Mouse (Mus musculus) kidney, embryonic 16.5 days (tissue): ENCODE data around the gene Pah. TPM values are rescaled to one million over a fixed set of nuclear protein-coding genes. Genes with fewer than 3 reads are reported as not detected.

Experiments
- ATAC-seq: fragments of 200-750 bp; cut with Nextera tagmentation; 2 replicates; pipeline ENCODE4 v1.8.0; 2017; ENCODE audit warnings: moderate TSS enrichment; ENCODE audit not compliant: low FRiP score, low TSS enrichment
- H3K27ac ChIP-seq: fragments of 300-500 bp; sonication (generic); 2 replicates; pipeline ENCODE4 v1.5.1; 2014; ENCODE audit warnings: low read length
- H3K27me3 ChIP-seq: fragments of 300-500 bp; sonication (generic); 2 replicates; pipeline ENCODE4 v1.6.1; 2014; ENCODE audit warnings: low read length, control low read depth, mixed read lengths; ENCODE audit not compliant: insufficient read depth
- H3K36me3 ChIP-seq: fragments of 300-500 bp; sonication (generic); 2 replicates; pipeline ENCODE4 v1.6.1; 2014; ENCODE audit warnings: low read length, control low read depth, mixed read lengths; ENCODE audit not compliant: insufficient read depth
- H3K4me1 ChIP-seq: fragments of 300-500 bp; sonication (generic); 2 replicates; pipeline ENCODE4 v1.6.1; 2014; ENCODE audit warnings: low read length, control low read depth, mixed read lengths; ENCODE audit not compliant: insufficient read depth
- H3K4me2 ChIP-seq: fragments of 300-500 bp; sonication (generic); replicated peaks from 2 replicates; pipeline ENCODE4 v1.6.1; 2014; ENCODE audit warnings: low read depth, low read length
- H3K4me3 ChIP-seq: fragments of 300-500 bp; sonication (generic); 2 replicates; pipeline ENCODE4 v1.5.1; 2014; ENCODE audit warnings: mild to moderate bottlenecking, low read length
- H3K9ac ChIP-seq: fragments of 300-500 bp; sonication (generic); replicated peaks from 2 replicates; pipeline ENCODE4 v1.6.1; 2014; ENCODE audit warnings: low read length
- H3K9me3 ChIP-seq: fragments of 300-500 bp; sonication (generic); 2 replicates; pipeline ENCODE4 v1.6.1; 2016; ENCODE audit warnings: low read length, control low read depth
- WGBS: fragments of 180-500 bp; shearing (Covaris S2); extraction: QIAGEN DNeasy Blood & Tissue Kit; methylation state at CpG from one replicate; pipeline ENCODE4 v1.1.7; 2014; 5-methylcytosine and 5-hydroxymethylcytosine counted together
- polyA plus RNA-seq: library from polyadenylated mRNA; unstranded; fragments of >200 nt; fragmentation: Nextera tagmentation; extraction: Ambion mirVana; gene quantifications from 2 replicates; pipeline ENCODE4 v1.2.1, GENCODE M21; 2015

Gene Pah
- polyA plus RNA-seq, 1 experiment from 2014 or later: 8.3 TPM

DNA sequence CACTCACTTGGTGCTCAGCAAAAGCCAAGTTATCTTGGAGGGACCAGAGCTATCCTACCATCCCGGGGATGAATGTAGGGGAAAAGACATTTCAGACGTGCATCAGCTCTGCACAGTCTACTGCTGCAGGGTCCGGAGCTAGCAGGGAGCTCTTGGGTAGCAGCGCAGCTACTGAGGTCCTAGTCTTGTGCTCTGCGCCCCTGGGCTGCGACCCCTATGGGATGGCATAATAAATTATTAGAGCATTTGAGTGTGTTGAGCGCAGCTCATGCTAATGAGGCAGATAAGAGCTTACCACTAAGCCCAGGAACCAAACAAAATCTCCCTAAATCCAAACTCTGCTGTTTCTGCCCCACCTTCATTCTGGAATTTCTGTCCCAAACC is 19.9 kb upstream of the Pah start:
- H3K27me3 ChIP-seq: peaks cover 69% of the 10 kb centered on the region
- peaks cover 4% of the 10 kb centered on the region; the same call in 1 of the 2 replicates for H3K9me3 ChIP-seq
- H3K9ac ChIP-seq: no peak overlapping the region
- WGBS: 10% methylated on average over 7 of the region's 7 CpGs
- no peak overlapping the region for H3K4me2 ChIP-seq
- no peaks in the 10 kb centered on the region for H3K36me3 ChIP-seq
- H3K4me1 ChIP-seq: peaks cover 5% of the 10 kb centered on the region; the same call in 1 of the 2 replicates
- H3K27ac ChIP-seq: no peak overlapping the region
- no peak overlapping the region for H3K4me3 ChIP-seq
- ATAC-seq: no peak

DNA sequence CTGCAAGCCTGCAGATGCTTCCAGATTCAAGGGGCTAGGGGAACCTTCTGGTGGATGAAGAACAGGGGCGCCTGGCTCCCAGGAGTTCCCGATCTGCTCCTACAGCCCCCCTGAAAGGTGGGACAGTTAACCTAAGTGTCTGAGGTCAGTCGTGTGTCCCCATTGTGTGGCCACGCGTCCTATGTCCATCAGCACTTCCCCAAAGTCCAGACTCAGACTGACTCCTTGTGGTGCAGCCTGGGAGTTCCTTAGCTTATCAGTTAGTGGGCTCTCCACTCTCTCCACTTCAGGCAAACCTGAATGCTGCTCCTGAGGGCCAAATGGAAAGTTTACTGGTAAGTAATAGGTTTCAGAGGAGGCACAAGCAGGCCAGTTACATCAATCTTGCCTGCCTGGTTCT is 19.3 kb upstream of the Pah start:
- Histone ChIP-seq H3K27me3 (peaks cover 63% of the 10 kb centered on the region), H3K27ac (no peak overlapping the region)
- WGBS: 17% methylated on average over 5 of the region's 5 CpGs

DNA sequence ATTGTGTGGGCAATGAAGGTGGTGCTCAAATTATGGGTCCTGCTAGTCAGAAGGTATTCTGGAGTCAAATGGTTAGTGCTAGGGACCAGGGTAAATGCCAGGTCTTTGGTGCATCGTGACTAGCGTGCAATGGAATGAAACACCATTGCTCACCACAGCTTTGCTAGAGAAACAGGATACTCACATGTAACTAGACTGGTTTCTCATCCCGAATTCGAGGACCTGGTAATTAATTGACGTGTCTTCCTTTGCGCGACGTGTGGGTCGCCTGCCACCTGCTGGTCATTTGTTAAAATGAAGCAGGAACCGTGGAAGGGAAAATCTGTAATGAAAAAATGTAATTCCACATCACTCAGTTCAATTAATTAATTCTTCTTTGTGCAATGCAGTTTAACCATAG is 17.6 kb upstream of the Pah start:
- H3K36me3 ChIP-seq: no peaks in the 10 kb centered on the region
- 1% methylated on average over 10 of the region's 10 CpGs for WGBS
- peaks cover 49% of the 10 kb centered on the region for H3K27me3 ChIP-seq
- no peak overlapping the region for H3K4me3 ChIP-seq
- no peak overlapping the region for H3K27ac ChIP-seq
- H3K4me2 ChIP-seq: no peak overlapping the region
- ATAC-seq: no peak
- H3K4me1 ChIP-seq: peaks cover 5% of the 10 kb centered on the region; the same call in 1 of the 2 replicates
- no peaks in the 10 kb centered on the region for H3K9me3 ChIP-seq
- no peak overlapping the region for H3K9ac ChIP-seq

More for the DNA sequence above, 19.3 kb upstream of the Pah start:
- H3K4me3 ChIP-seq: no peak overlapping the region
- ATAC-seq: no peak
- H3K9me3 ChIP-seq: peaks cover 4% of the 10 kb centered on the region; the same call in 1 of the 2 replicates
- no peak overlapping the region for H3K9ac ChIP-seq
- peaks cover 5% of the 10 kb centered on the region; the same call in 1 of the 2 replicates for H3K4me1 ChIP-seq
- H3K4me2 ChIP-seq: no peak overlapping the region
- no peaks in the 10 kb centered on the region for H3K36me3 ChIP-seq

DNA sequence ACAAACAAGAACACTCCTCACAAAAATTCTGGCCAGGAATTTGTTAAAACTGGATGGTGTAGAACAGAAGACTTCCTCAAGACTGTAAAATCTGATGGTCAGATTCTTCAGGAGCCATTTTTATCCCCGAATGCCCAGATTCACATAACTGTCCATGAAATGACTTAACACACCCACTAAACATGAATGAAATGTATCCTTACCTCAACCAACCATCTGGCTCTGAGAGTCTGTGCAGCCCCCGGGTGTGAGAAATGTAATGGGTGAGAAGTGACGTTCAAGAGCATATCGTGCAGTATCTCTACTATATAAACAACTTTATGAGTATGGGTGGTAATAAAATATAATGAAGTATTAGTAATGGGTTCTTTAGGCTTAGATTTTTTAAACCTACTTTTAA is 13.0 kb upstream of the Pah start:
- H3K4me2 ChIP-seq: no peak overlapping the region
- no peaks in the 10 kb centered on the region; the same call in 1 of the 2 replicates for H3K4me1 ChIP-seq
- 76% methylated on average over 4 of the region's 4 CpGs for WGBS
- H3K27ac ChIP-seq: no peak overlapping the region
- ATAC-seq: no peak
- H3K9ac ChIP-seq: no peak overlapping the region
- H3K9me3 ChIP-seq: no peaks in the 10 kb centered on the region
- H3K4me3 ChIP-seq: no peak overlapping the region
- peaks cover 7% of the 10 kb centered on the region for H3K27me3 ChIP-seq
- no peaks in the 10 kb centered on the region for H3K36me3 ChIP-seq

DNA sequence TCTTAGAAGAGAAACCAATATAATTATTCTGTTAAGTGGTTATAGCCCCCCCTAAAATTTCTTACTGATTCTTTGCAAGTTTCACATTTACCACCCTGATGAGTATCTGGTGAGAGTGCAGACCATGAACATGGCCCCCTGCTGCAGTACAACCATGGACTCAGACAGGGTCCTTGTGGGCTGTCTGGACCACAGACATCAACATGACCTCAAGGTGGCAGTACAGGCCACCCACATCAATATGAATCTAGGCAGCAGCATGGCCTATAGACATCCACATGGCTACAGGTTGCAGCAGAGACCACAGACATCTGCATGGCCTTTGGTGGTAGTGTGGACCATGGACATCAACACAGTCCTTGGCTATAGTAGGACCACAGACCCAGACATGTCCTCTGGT is 8.5 kb upstream of the Pah start:
- no peak overlapping the region for H3K9ac ChIP-seq
- no peaks in the 10 kb centered on the region for H3K9me3 ChIP-seq
- H3K4me2 ChIP-seq: no peak overlapping the region
- 0 out of 2 replicates have a peak, but pooled peaks have one; percentile 6 for ATAC-seq
- no peak overlapping the region for H3K27ac ChIP-seq
- no peaks in the 10 kb centered on the region for H3K4me1 ChIP-seq
- no peaks in the 10 kb centered on the region for H3K27me3 ChIP-seq
- H3K36me3 ChIP-seq: no peaks in the 10 kb centered on the region
- no peak overlapping the region for H3K4me3 ChIP-seq

DNA sequence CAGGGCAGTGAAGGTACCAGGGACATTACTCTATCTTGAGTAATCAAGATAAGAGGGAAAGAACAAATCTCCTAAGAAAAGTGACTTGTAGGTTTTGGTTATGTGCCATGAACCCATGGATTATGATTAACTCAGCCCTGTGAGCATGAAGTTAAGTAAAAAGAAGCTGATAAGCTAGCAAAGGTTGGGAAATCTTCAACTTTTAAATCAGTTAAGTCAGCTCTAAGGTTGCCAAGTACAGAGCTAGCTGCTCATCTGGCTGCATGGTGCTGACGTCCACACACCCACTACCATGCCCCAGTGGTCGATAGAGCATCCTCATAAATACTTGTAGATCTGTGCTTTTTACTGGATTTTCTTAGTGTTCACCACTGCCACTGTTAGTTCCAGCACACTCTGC is 3.0 kb upstream of the Pah start:
- no peaks in the 10 kb centered on the region for H3K9me3 ChIP-seq
- H3K4me2 ChIP-seq: no peak overlapping the region
- no peaks in the 10 kb centered on the region for H3K36me3 ChIP-seq
- H3K4me3 ChIP-seq: no peak overlapping the region
- 0 out of 2 replicates have a peak, but pooled peaks have one; percentile 42 for ATAC-seq
- H3K27ac ChIP-seq: peak overlapping the region; percentile 44
- 60% methylated on average over 2 of the region's 2 CpGs for WGBS
- no peaks in the 10 kb centered on the region for H3K4me1 ChIP-seq
- no peaks in the 10 kb centered on the region for H3K27me3 ChIP-seq
- no peak overlapping the region for H3K9ac ChIP-seq

DNA sequence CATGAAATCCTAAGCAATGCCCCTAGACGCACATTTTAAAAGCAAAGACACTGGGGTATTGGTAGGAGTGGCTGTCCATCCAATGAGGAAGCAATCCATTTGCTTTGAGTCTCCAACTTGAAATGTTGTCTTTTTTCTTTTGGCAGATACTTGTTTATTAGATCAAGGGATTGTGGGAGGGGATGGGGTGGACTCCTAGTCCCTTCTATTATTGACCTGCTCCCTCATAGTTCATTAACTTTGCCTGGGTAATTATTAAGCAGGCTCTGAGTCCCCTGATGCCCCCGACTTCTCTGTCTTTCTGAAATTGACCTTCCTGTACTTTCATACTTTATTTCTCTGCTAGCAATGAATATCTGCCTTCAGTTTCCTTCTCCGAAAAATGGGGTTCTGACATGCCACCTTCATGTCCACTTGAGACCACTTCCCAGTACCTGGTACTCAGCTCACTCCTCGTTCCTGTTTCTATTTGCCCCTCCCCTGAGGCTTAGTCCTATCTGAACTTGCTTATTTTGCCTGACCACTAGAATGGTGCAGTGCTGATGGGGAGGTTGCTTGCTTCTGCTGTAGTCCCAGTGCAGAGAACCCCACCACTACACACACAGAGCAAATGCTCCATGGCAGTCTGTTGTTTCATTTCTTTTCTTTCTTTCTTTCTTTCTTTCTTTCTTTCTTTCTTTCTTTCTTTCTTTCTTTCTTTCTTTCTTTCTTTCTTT is 1.0 kb upstream of the Pah start:
- Histone ChIP-seq H3K4me1 (no peaks in the 10 kb centered on the region), H3K4me2 (no peak overlapping the region; the same call in 1 of the 2 replicates), H3K27ac (peak overlapping the region; percentile 79), H3K9me3 (no peaks in the 10 kb centered on the region), H3K27me3 (no peaks in the 10 kb centered on the region), H3K36me3 (no peaks in the 10 kb centered on the region), H3K4me3 (no peak overlapping the region), H3K9ac (no peak overlapping the region)
- 57% methylated on average over 4 of the region's 4 CpGs for WGBS
- no peak; the same call in 1 of the 2 replicates for ATAC-seq

DNA sequence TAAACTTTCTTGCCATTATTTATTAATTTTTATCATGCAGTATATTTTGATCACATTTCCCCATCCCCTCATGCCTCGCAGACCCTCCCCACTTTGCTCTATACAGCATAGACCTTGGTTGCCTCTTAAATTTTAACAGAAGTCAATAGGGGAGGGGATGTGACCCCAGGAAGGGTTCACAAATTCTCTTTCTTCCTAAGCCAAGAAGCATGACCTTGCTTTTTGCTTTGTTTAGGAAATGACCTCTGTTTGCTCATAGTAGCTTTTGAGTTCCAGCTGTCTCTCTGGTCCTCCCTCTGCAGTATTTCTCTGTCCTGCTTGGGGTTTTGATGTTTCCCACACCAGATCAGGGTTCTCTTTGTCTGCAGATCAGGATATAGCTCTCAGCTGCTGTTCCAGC is 12.6 kb downstream of the Pah start:
- Histone ChIP-seq H3K9ac (no peak overlapping the region), H3K27me3 (no peaks in the 10 kb centered on the region)
- 65% methylated on average over 1 of the region's 1 CpGs for WGBS

DNA sequence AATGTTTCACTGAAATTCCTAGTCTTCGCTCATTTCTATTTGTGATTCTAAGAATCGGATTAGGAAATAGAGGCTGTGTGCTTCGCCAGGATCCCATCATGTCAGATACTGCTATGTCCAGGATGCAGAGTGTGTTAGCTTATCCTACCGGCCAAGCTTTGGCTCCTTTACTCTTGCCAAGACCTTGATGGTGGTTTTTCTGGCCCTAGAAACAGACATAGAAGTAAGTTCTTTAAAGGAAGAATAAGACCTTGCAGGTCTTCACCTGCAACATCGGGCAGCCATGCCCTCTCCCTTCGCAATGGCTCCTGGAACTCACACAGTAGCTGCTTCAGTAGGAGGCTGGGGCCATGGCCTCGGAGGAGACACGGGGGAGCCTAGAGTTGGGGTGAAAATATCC is 24.2 kb downstream of the Pah start:
- ATAC-seq: no peak
- Histone ChIP-seq H3K27me3 (no peaks in the 10 kb centered on the region), H3K9ac (no peak overlapping the region), H3K9me3 (no peaks in the 10 kb centered on the region), H3K4me3 (no peak overlapping the region), H3K4me2 (no peak overlapping the region), H3K27ac (peak overlapping the region; percentile 37; the same call in 1 of the 2 replicates), H3K4me1 (0 out of 2 replicates have a peak, but pooled peaks cover 3% of the 10 kb centered on the region), H3K36me3 (no peaks in the 10 kb centered on the region)
- 62% methylated on average over 8 of the region's 8 CpGs for WGBS

More for the DNA sequence above, 12.6 kb downstream of the Pah start:
- H3K36me3 ChIP-seq: no peaks in the 10 kb centered on the region
- no peak overlapping the region for H3K4me3 ChIP-seq
- no peaks in the 10 kb centered on the region for H3K4me1 ChIP-seq
- no peak overlapping the region for H3K27ac ChIP-seq
- no peaks in the 10 kb centered on the region for H3K9me3 ChIP-seq
- ATAC-seq: no peak
- H3K4me2 ChIP-seq: no peak overlapping the region
